Mouse (Mus musculus): ENCODE data around the gene Fmnl2. TPM values are rescaled to one million over a fixed set of nuclear protein-coding genes. Genes with fewer than 3 reads are reported as not detected.

The Fmnl2 gene
- polyA plus RNA-seq, 1 experiment from 2014 or later, result 10.5 TPM

- H3K4me2 ChIP-seq, result no peak overlapping the region
- no peak for ATAC-seq (ENCODE audit: low read depth)
- no peaks in the 10 kb centered on the region for H3K27me3 ChIP-seq
- 84% methylated on average over 1 of the region's 1 CpGs for WGBS
- H3K9me3 ChIP-seq, result no peaks in the 10 kb centered on the region
- H3K4me3 ChIP-seq, result no peak overlapping the region
- H3K27ac ChIP-seq (replicated peaks), result 0 out of 2 replicates have a peak overlapping the region, but pooled peaks have one; percentile 46
- peaks cover 74% of the 10 kb centered on the region for H3K4me1 ChIP-seq (replicated peaks)
- H3K36me3 ChIP-seq, result no peaks in the 10 kb centered on the region
- H3K9ac ChIP-seq, result no peak overlapping the region
These were observed 105.8 kb downstream of the Fmnl2 start for GRCm38 (mm10) chr2:52963439-52963838.

- 47% methylated on average over 7 of the region's 7 CpGs for WGBS
- ATAC-seq (ENCODE audit: low read depth), result no peak
These were observed 106.8 kb downstream of the Fmnl2 start for GRCm38 (mm10) chr2:52964386-52964928.

GRCm38 (mm10) chr2:52966227-52966626 lies 108.6 kb downstream of the Fmnl2 start:
- H3K4me3 ChIP-seq, result no peak overlapping the region
- ATAC-seq (ENCODE audit: low read depth), result no peak
- H3K27ac ChIP-seq (replicated peaks), result no peak overlapping the region
- H3K4me2 ChIP-seq, result no peak overlapping the region
- H3K27me3 ChIP-seq, result no peaks in the 10 kb centered on the region
- no peak overlapping the region for H3K9ac ChIP-seq
- H3K9me3 ChIP-seq, result no peaks in the 10 kb centered on the region
- peaks cover 53% of the 10 kb centered on the region for H3K4me1 ChIP-seq (replicated peaks)
- H3K36me3 ChIP-seq, result no peaks in the 10 kb centered on the region
- 67% methylated on average over 5 of the region's 5 CpGs for WGBS

More at GRCm38 (mm10) chr2:52964386-52964928, 106.8 kb downstream of the Fmnl2 start:
- peaks cover 67% of the 10 kb centered on the region for H3K4me1 ChIP-seq (replicated peaks)
- H3K9me3 ChIP-seq, result no peaks in the 10 kb centered on the region
- no peak overlapping the region for H3K9ac ChIP-seq
- H3K4me3 ChIP-seq, result no peak overlapping the region
- no peak overlapping the region; the same call in 1 of the 2 replicates for H3K27ac ChIP-seq (replicated peaks)
- no peaks in the 10 kb centered on the region for H3K36me3 ChIP-seq
- H3K4me2 ChIP-seq, result no peak overlapping the region
- no peaks in the 10 kb centered on the region for H3K27me3 ChIP-seq

- no peak for ATAC-seq (ENCODE audit: low read depth)
- Histone ChIP-seq H3K4me3 (no peak overlapping the region), H3K36me3 (no peaks in the 10 kb centered on the region), H3K27me3 (no peaks in the 10 kb centered on the region), H3K27ac (replicated peaks) (no peak overlapping the region), H3K4me2 (no peak overlapping the region), H3K9me3 (no peaks in the 10 kb centered on the region), H3K4me1 (replicated peaks) (peaks cover 50% of the 10 kb centered on the region), H3K9ac (no peak overlapping the region)
- WGBS, result 72% methylated on average over 12 of the region's 12 CpGs
These were observed 109.3 kb downstream of the Fmnl2 start for GRCm38 (mm10) chr2:52966820-52967460.

- Histone ChIP-seq H3K4me2 (no peak overlapping the region), H3K4me3 (no peak overlapping the region), H3K27me3 (no peaks in the 10 kb centered on the region), H3K4me1 (replicated peaks) (peaks cover 48% of the 10 kb centered on the region), H3K36me3 (no peaks in the 10 kb centered on the region), H3K9me3 (no peaks in the 10 kb centered on the region), H3K9ac (no peak overlapping the region), H3K27ac (replicated peaks) (no peak overlapping the region)
- WGBS, result 90% methylated on average over 5 of the region's 5 CpGs
- ATAC-seq (ENCODE audit: low read depth), result no peak
These were observed 109.8 kb downstream of the Fmnl2 start for GRCm38 (mm10) chr2:52967461-52967823.

- Histone ChIP-seq H3K4me1 (replicated peaks) (peaks cover 48% of the 10 kb centered on the region), H3K4me2 (no peak overlapping the region), H3K4me3 (no peak overlapping the region), H3K27me3 (no peaks in the 10 kb centered on the region), H3K9ac (no peak overlapping the region), H3K27ac (replicated peaks) (no peak overlapping the region), H3K9me3 (no peaks in the 10 kb centered on the region), H3K36me3 (no peaks in the 10 kb centered on the region)
- WGBS, result 85% methylated on average over 2 of the region's 2 CpGs
- ATAC-seq (ENCODE audit: low read depth), result no peak
These were observed 111.2 kb downstream of the Fmnl2 start for GRCm38 (mm10) chr2:52968884-52969283.

GRCm38 (mm10) chr2:52974056-52974455 lies 116.4 kb downstream of the Fmnl2 start:
- Histone ChIP-seq H3K4me3 (no peak overlapping the region), H3K27me3 (no peaks in the 10 kb centered on the region), H3K27ac (replicated peaks) (no peak overlapping the region), H3K9ac (no peak overlapping the region), H3K4me1 (replicated peaks) (peaks cover 29% of the 10 kb centered on the region), H3K36me3 (no peaks in the 10 kb centered on the region), H3K4me2 (no peak overlapping the region), H3K9me3 (no peaks in the 10 kb centered on the region)
- ATAC-seq (ENCODE audit: low read depth), result no peak
- WGBS, result 91% methylated on average over 6 of the region's 6 CpGs

GRCm38 (mm10) chr2:52974776-52975175 lies 117.1 kb downstream of the Fmnl2 start:
- Histone ChIP-seq H3K4me2 (no peak overlapping the region), H3K27me3 (no peaks in the 10 kb centered on the region), H3K9me3 (no peaks in the 10 kb centered on the region), H3K36me3 (no peaks in the 10 kb centered on the region), H3K4me1 (replicated peaks) (peaks cover 32% of the 10 kb centered on the region), H3K4me3 (no peak overlapping the region), H3K9ac (no peak overlapping the region), H3K27ac (replicated peaks) (no peak overlapping the region)
- ATAC-seq (ENCODE audit: low read depth), result no peak
- WGBS, result 69% methylated on average over 1 of the region's 1 CpGs

GRCm38 (mm10) chr2:52977921-52978675 lies 120.4 kb downstream of the Fmnl2 start:
- H3K27me3 ChIP-seq, result no peaks in the 10 kb centered on the region
- H3K27ac ChIP-seq (replicated peaks), result no peak overlapping the region
- H3K4me1 ChIP-seq (replicated peaks), result peaks cover 49% of the 10 kb centered on the region
- no peak overlapping the region for H3K4me2 ChIP-seq
- no peak overlapping the region for H3K4me3 ChIP-seq
- no peaks in the 10 kb centered on the region for H3K36me3 ChIP-seq
- no peak overlapping the region for H3K9ac ChIP-seq
- H3K9me3 ChIP-seq, result no peaks in the 10 kb centered on the region
- no peak for ATAC-seq (ENCODE audit: low read depth)
- 87% methylated on average over 6 of the region's 6 CpGs for WGBS

- no peak overlapping the region for H3K4me2 ChIP-seq
- no peaks in the 10 kb centered on the region for H3K36me3 ChIP-seq
- no peak overlapping the region; the same call in 1 of the 2 replicates for H3K27ac ChIP-seq (replicated peaks)
- no peak overlapping the region for H3K4me3 ChIP-seq
- 81% methylated on average over 2 of the region's 2 CpGs for WGBS
- no peak overlapping the region for H3K9ac ChIP-seq
- no peaks in the 10 kb centered on the region for H3K27me3 ChIP-seq
- peaks cover 44% of the 10 kb centered on the region for H3K4me1 ChIP-seq (replicated peaks)
- ATAC-seq (ENCODE audit: low read depth), result no peak
- no peaks in the 10 kb centered on the region for H3K9me3 ChIP-seq
These were observed 121.1 kb downstream of the Fmnl2 start for GRCm38 (mm10) chr2:52978796-52979195.

GRCm38 (mm10) chr2:52979280-52979763 lies 121.7 kb downstream of the Fmnl2 start:
- Histone ChIP-seq H3K4me2 (no peak overlapping the region), H3K4me1 (replicated peaks) (peaks cover 44% of the 10 kb centered on the region), H3K4me3 (no peak overlapping the region), H3K27me3 (no peaks in the 10 kb centered on the region), H3K36me3 (no peaks in the 10 kb centered on the region), H3K9me3 (no peaks in the 10 kb centered on the region), H3K9ac (no peak overlapping the region), H3K27ac (replicated peaks) (peak overlapping the region; percentile 61)
- 14% methylated on average over 4 of the region's 4 CpGs for WGBS
- peak; percentile 67 for ATAC-seq (ENCODE audit: low read depth)

GRCm38 (mm10) chr2:52981126-52981525 lies 123.5 kb downstream of the Fmnl2 start:
- H3K4me1 ChIP-seq (replicated peaks), result peaks cover 47% of the 10 kb centered on the region
- no peak overlapping the region for H3K9ac ChIP-seq
- no peaks in the 10 kb centered on the region for H3K9me3 ChIP-seq
- H3K27ac ChIP-seq (replicated peaks), result no peak overlapping the region
- no peak overlapping the region for H3K4me3 ChIP-seq
- no peaks in the 10 kb centered on the region for H3K36me3 ChIP-seq
- no peaks in the 10 kb centered on the region for H3K27me3 ChIP-seq
- no peak for ATAC-seq (ENCODE audit: low read depth)
- WGBS, result 86% methylated on average over 7 of the region's 7 CpGs
- H3K4me2 ChIP-seq, result no peak overlapping the region
